Mouse (Mus musculus): ENCODE results near the gene Mthfd1. TPM values are rescaled to one million over a fixed set of nuclear protein-coding genes. Genes with fewer than 3 reads are reported as not detected.

Mthfd1 gene
- total and polyA plus RNA-seq, 2 experiments from 2014 or later: 25.2 to 26.2 TPM

DNA sequence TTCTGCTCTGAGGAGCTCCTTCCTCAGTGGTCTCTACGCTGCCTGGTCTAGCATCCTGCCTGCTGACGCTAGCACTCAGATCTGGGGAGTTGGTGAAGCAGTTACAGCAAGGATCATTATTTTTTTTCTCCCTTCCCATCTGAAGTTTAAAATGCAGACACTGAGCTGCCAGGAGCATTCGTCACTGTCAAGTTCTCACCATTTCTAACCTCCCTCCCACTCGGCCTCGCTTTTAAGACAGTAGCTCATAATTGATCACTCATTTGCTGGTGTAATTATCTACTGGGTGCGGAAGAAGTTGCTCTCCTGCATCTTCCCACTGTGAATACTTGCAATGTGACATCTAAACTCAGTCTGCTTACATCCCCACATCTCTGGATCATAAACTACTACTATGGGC is 30.3 kb downstream of the Mthfd1 start:
- no peak overlapping the region for H3K4me2 ChIP-seq (ENCODE audit: low read depth)
- peaks cover 9% of the 10 kb centered on the region; the same call in 1 of the 2 replicates for H3K4me1 ChIP-seq (ENCODE audit: insufficient read depth)
- no peak overlapping the region for H3K9ac ChIP-seq
- no peaks in the 10 kb centered on the region for H3K9me3 ChIP-seq (ENCODE audit: low read length)
- H3K36me3 ChIP-seq (ENCODE audit: insufficient read depth): peaks cover 16% of the 10 kb centered on the region
- H3K27me3 ChIP-seq (ENCODE audit: insufficient read depth, low read length): no peaks in the 10 kb centered on the region
- no peak overlapping the region; the same call in 1 of the 2 replicates for H3K27ac ChIP-seq (ENCODE audit: low read depth, low read length)
- TF ChIP-seq CTCF (IDR thresholded peaks at IDR 0.05; ENCODE audit: low read depth): no peak
- no peak overlapping the region for H3K4me3 ChIP-seq (ENCODE audit: low read depth, low read length)
- DNase-seq (no peak), ATAC-seq (no peak)
- WGBS: 72% methylated on average over 6 of the region's 6 CpGs

DNA sequence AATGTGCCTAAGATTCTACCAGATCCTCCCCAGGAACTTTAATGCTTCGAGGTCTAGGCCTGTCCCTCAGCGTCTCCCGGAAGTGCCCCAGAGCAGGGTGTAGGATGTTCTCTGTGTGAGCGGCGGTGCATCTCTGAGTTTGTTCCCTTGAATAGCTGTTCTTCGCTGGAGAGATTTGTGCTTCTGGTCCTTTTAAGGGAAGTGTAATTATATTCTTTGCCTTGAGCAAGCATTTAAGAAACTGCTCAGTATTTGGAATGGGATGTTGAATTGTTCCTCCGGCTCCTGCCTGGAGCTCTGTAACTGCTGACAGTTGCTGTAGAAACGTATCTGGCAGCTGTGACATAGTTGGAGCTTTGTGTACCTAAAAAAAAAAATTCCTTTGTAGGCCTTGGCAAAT is 32.9 kb downstream of the Mthfd1 start:
- ATAC-seq: peak; percentile 94
- H3K9ac ChIP-seq: no peak overlapping the region

DNA sequence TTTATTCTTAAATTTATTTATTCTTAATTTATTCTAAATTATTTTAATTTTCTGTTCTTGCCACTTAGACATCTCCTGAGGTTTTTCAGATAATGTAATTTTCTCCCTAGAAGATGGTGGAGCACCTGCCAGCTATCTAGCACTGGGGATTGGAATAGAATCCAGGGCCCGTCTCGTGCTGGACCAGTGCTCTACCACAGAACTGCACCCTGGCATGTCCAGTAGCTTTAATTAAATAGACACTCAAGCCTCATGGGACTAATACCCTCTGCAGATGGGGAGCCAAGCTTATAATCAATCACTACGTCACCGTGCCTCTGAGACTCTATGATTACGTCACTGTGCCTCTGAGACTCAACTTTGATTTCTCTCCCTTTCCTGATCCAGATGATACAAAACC is 33.4 kb downstream of the Mthfd1 start:
- Histone ChIP-seq H3K4me3 (ENCODE audit: low read depth, low read length) (no peak overlapping the region), H3K4me1 (ENCODE audit: insufficient read depth) (peaks cover 9% of the 10 kb centered on the region; the same call in 1 of the 2 replicates), H3K27me3 (ENCODE audit: insufficient read depth, low read length) (no peaks in the 10 kb centered on the region), H3K9me3 (ENCODE audit: low read length) (no peaks in the 10 kb centered on the region), H3K9ac (no peak overlapping the region), H3K36me3 (ENCODE audit: insufficient read depth) (peaks cover 29% of the 10 kb centered on the region), H3K4me2 (ENCODE audit: low read depth) (no peak overlapping the region), H3K27ac (ENCODE audit: low read depth, low read length) (peak overlapping the region; percentile 81)
- TF ChIP-seq CTCF (IDR thresholded peaks at IDR 0.05; ENCODE audit: low read depth): no peak
- 21% methylated on average over 5 of the region's 5 CpGs for WGBS
- ATAC-seq (peak; percentile 50; the same call in 1 of the 2 replicates), DNase-seq (no peak)

More for the DNA sequence above, 32.9 kb downstream of the Mthfd1 start:
- Histone ChIP-seq H3K4me3 (ENCODE audit: low read depth, low read length) (no peak overlapping the region), H3K27ac (ENCODE audit: low read depth, low read length) (peak overlapping the region; percentile 78), H3K4me2 (ENCODE audit: low read depth) (no peak overlapping the region), H3K36me3 (ENCODE audit: insufficient read depth) (peaks cover 27% of the 10 kb centered on the region), H3K27me3 (ENCODE audit: insufficient read depth, low read length) (no peaks in the 10 kb centered on the region), H3K9me3 (ENCODE audit: low read length) (no peaks in the 10 kb centered on the region), H3K4me1 (ENCODE audit: insufficient read depth) (peaks cover 9% of the 10 kb centered on the region; the same call in 1 of the 2 replicates)
- 12% methylated on average over 8 of the region's 8 CpGs for WGBS
- peak; percentile 66 for DNase-seq
- no peak for TF ChIP-seq CTCF (IDR thresholded peaks at IDR 0.05; ENCODE audit: low read depth)

DNA sequence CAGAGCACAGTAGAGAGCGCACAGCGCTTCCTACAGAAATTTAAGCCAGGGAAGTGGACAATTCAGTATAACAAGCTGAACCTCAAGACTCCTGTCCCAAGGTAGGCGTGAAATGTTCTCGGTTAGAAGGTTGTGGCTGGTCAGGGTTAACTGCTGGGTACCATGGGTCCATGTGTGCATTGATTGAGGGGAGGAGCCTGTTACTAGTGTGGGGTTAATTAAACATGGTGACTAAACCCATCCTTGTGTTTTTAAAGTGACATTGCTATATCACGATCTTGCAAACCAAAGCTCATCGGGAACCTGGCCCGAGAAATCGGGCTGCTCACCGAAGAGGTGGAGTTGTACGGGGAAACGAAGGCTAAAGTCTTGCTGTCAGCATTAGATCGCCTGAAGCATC is 34.3 kb downstream of the Mthfd1 start:
- no peaks in the 10 kb centered on the region for H3K9me3 ChIP-seq (ENCODE audit: low read length)
- 92% methylated on average over 12 of the region's 12 CpGs for WGBS
- no peak for ATAC-seq
- no peak overlapping the region for H3K4me3 ChIP-seq (ENCODE audit: low read depth, low read length)
- no peaks in the 10 kb centered on the region for H3K27me3 ChIP-seq (ENCODE audit: insufficient read depth, low read length)
- TF ChIP-seq CTCF (IDR thresholded peaks at IDR 0.05; ENCODE audit: low read depth): no peak
- no peak overlapping the region for H3K9ac ChIP-seq
- no peak for DNase-seq
- H3K4me1 ChIP-seq (ENCODE audit: insufficient read depth): peaks cover 9% of the 10 kb centered on the region; the same call in 1 of the 2 replicates
- H3K4me2 ChIP-seq (ENCODE audit: low read depth): no peak overlapping the region
- H3K27ac ChIP-seq (ENCODE audit: low read depth, low read length): peak overlapping the region; percentile 81; the same call in 1 of the 2 replicates
- H3K36me3 ChIP-seq (ENCODE audit: insufficient read depth): peaks cover 29% of the 10 kb centered on the region

DNA sequence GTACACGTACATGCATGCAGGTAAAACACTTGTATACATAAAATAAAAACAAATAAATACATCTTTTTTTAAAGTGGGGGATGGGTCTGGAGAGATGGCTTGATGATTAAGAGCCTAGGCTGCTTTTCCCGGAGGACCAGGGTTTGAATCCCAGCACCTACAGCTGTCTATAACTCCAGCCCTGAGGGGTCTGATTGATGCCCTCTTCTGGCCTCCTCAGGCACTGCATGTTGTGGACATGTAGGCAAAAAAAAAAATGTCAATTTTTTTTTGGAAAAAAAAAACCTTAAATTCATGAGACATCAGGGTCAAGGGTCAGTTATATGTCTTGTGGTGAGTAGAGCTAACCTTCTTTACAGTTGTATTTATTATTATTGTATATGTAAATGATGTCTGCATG is 35.2 kb downstream of the Mthfd1 start:
- H3K36me3 ChIP-seq (ENCODE audit: insufficient read depth): peaks cover 31% of the 10 kb centered on the region
- no peak overlapping the region for H3K4me2 ChIP-seq (ENCODE audit: low read depth)
- H3K9me3 ChIP-seq (ENCODE audit: low read length): no peaks in the 10 kb centered on the region
- H3K27me3 ChIP-seq (ENCODE audit: insufficient read depth, low read length): no peaks in the 10 kb centered on the region
- no peak overlapping the region for H3K27ac ChIP-seq (ENCODE audit: low read depth, low read length)
- H3K4me3 ChIP-seq (ENCODE audit: low read depth, low read length): no peak overlapping the region
- WGBS: 95% methylated on average over 2 of the region's 2 CpGs
- ATAC-seq (no peak), DNase-seq (no peak)
- no peak overlapping the region for H3K9ac ChIP-seq
- H3K4me1 ChIP-seq (ENCODE audit: insufficient read depth): peaks cover 9% of the 10 kb centered on the region; the same call in 1 of the 2 replicates
- peak; percentile 35; the same call in 1 of the 2 replicates for TF ChIP-seq CTCF (IDR thresholded peaks at IDR 0.05; ENCODE audit: low read depth)

DNA sequence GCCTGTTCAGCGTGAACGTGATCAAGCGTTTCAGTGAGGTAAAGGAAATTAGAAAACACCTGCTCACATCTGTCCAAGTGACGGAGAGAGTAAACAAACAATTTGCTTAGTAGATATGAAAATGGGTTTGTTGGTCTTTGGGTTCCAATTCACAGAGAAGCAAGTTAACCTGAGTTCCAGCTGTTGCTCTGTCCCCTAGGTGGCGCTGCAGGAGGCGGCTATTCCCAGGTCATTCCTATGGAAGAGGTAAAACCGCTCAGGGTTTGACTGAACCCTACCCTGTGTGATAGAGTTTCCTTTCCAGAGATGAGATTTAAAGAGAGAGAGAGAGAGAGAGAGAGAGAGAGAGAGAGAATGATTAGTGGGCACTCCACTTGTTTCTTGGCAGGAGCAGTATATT is 38.1 kb downstream of the Mthfd1 start:
- ATAC-seq (no peak), DNase-seq (no peak)
- no peaks in the 10 kb centered on the region for H3K9me3 ChIP-seq (ENCODE audit: low read length)
- H3K4me2 ChIP-seq (ENCODE audit: low read depth): no peak overlapping the region
- H3K4me1 ChIP-seq (ENCODE audit: insufficient read depth): no peaks in the 10 kb centered on the region
- 62% methylated on average over 7 of the region's 7 CpGs for WGBS
- no peak overlapping the region for H3K9ac ChIP-seq
- peaks cover 40% of the 10 kb centered on the region for H3K36me3 ChIP-seq (ENCODE audit: insufficient read depth)
- peak; percentile 67 for TF ChIP-seq CTCF (IDR thresholded peaks at IDR 0.05; ENCODE audit: low read depth)
- H3K4me3 ChIP-seq (ENCODE audit: low read depth, low read length): no peak overlapping the region
- H3K27ac ChIP-seq (ENCODE audit: low read depth, low read length): no peak overlapping the region
- H3K27me3 ChIP-seq (ENCODE audit: insufficient read depth, low read length): no peaks in the 10 kb centered on the region

DNA sequence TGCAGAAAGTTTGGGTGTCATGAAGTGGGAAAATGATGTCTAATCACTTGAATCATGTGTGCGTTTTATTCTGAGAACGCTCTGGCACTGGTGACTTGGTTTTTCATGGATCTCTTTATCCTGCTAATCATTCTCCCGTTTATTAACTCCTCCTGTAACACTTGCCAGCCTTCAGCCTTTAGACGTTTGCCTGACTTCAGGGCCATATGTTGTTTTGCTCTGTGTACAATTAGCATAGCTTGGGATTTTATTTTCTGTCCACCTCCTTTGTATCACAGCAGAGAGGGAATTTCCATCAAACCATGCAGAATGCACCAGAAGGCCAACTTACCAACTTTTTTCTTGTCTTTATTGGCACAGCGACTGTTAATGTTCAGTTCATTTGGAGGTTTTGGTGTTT is 42.7 kb downstream of the Mthfd1 start:
- Histone ChIP-seq H3K27ac (ENCODE audit: low read depth, low read length) (no peak overlapping the region), H3K4me3 (ENCODE audit: low read depth, low read length) (no peak overlapping the region), H3K9me3 (ENCODE audit: low read length) (no peaks in the 10 kb centered on the region), H3K4me2 (ENCODE audit: low read depth) (no peak overlapping the region), H3K36me3 (ENCODE audit: insufficient read depth) (peaks cover 37% of the 10 kb centered on the region), H3K4me1 (ENCODE audit: insufficient read depth) (no peaks in the 10 kb centered on the region), H3K27me3 (ENCODE audit: insufficient read depth, low read length) (no peaks in the 10 kb centered on the region), H3K9ac (no peak overlapping the region)
- no peak for TF ChIP-seq CTCF (IDR thresholded peaks at IDR 0.05; ENCODE audit: low read depth)
- DNase-seq: no peak
- WGBS: 43% methylated on average over 5 of the region's 5 CpGs
- ATAC-seq: no peak

Data from forebrain, postnatal 0 days (tissue).